ENCODE assay signal across 8 mouse cellular contexts in the genomic region with DNA sequence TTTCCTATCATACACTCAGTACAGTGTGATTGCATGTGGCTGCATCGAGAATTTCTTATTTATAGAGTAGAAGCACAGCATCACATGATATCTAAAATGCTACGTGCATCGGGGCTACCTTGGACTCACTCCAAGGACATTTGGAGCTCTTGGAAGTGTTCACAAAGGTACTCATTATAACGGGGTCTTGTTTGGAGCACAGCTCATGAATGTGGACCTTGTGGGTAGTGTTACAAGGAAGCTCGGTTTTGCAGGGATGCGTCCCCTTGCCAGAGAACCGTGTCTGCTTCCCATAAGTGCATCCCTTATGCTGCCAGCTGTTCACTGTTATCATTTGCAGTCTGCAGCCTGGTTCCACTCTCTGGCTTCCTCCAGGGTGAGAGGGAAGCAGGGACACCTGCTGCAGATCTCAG.
DNase-seq lines count a peak whose midpoint lies in the region; ATAC-seq lines count a peak whose summit lies in the region.

No protein-coding gene starts in this region.

- H3K9ac ChIP-seq in kidney, embryonic 16.5 days (replicated peaks; ENCODE audit: low read length) = no peak overlapping the region
- H3K9ac ChIP-seq in intestine, embryonic 15.5 days = no peak overlapping the region
- no peak overlapping the region for H3K9ac ChIP-seq in lung, embryonic 16.5 days (ENCODE audit: low read length)

- 28% methylated on average over 7 of the region's 7 CpGs for WGBS in kidney, embryonic 16.5 days
- WGBS in intestine, embryonic 15.5 days = 28% methylated on average over 7 of the region's 7 CpGs
- 26% methylated on average over 7 of the region's 7 CpGs for WGBS in lung, embryonic 16.5 days

- H3K27ac ChIP-seq in kidney, embryonic 16.5 days (ENCODE audit: low read length) = no peak overlapping the region; the same call in 1 of the 2 replicates
- peak overlapping the region; percentile 48; the same call in 1 of the 2 replicates for H3K27ac ChIP-seq in intestine, embryonic 15.5 days
- H3K27ac ChIP-seq in lung, embryonic 16.5 days (ENCODE audit: low read length) = no peak overlapping the region

- 0 out of 2 replicates have a peak overlapping the region, but pooled peaks have one; percentile 6 for H3K4me2 ChIP-seq in kidney, embryonic 16.5 days (replicated peaks; ENCODE audit: low read depth, low read length)
- 0 out of 2 replicates have a peak overlapping the region, but pooled peaks have one; percentile 11 for H3K4me2 ChIP-seq in intestine, embryonic 15.5 days (replicated peaks)
- H3K4me2 ChIP-seq in lung, embryonic 16.5 days (ENCODE audit: low read depth, low read length) = 0 out of 2 replicates have a peak overlapping the region, but pooled peaks have one; percentile 12

- no peak overlapping the region for H3K4me3 ChIP-seq in kidney, embryonic 16.5 days (ENCODE audit: low read length)
- no peak overlapping the region for H3K4me3 ChIP-seq in intestine, embryonic 15.5 days (replicated peaks)
- H3K4me3 ChIP-seq in lung, embryonic 16.5 days (ENCODE audit: low read length) = no peak overlapping the region

- ATAC-seq in kidney, embryonic 16.5 days (ENCODE audit: low FRiP score, low TSS enrichment) = peak; percentile 73
- peak; percentile 81 for ATAC-seq in intestine, embryonic 15.5 days
- ATAC-seq in lung, embryonic 16.5 days (ENCODE audit: low read depth) = peak; percentile 81
- ATAC-seq in monocyte, adult 5-6 weeks (replicated peaks; ENCODE audit: insufficient number of reproducible peaks, low FRiP score, low TSS enrichment, poor library complexity, severe bottlenecking) = no peak

- H3K4me1 ChIP-seq in kidney, embryonic 16.5 days (ENCODE audit: insufficient read depth, low read length) = peaks cover 9% of the 10 kb centered on the region
- no peaks in the 10 kb centered on the region for H3K4me1 ChIP-seq in intestine, embryonic 15.5 days (replicated peaks)
- H3K4me1 ChIP-seq in lung, embryonic 16.5 days (replicated peaks; ENCODE audit: control insufficient read depth, insufficient read depth, low read length) = peaks cover 12% of the 10 kb centered on the region

- H3K27me3 ChIP-seq in kidney, embryonic 16.5 days (ENCODE audit: insufficient read depth, low read length) = no peaks in the 10 kb centered on the region
- H3K27me3 ChIP-seq in intestine, embryonic 15.5 days (replicated peaks) = no peaks in the 10 kb centered on the region
- H3K27me3 ChIP-seq in lung, embryonic 16.5 days (ENCODE audit: control insufficient read depth, insufficient read depth, low read depth, low read length) = no peaks in the 10 kb centered on the region

- H3K9me3 ChIP-seq in kidney, embryonic 16.5 days (ENCODE audit: low read length) = no peaks in the 10 kb centered on the region
- no peaks in the 10 kb centered on the region for H3K9me3 ChIP-seq in intestine, embryonic 15.5 days
- H3K9me3 ChIP-seq in lung, embryonic 16.5 days (ENCODE audit: control insufficient read depth, low read length) = no peaks in the 10 kb centered on the region

- no peaks in the 10 kb centered on the region for H3K36me3 ChIP-seq in kidney, embryonic 16.5 days (ENCODE audit: insufficient read depth, low read length)
- no peaks in the 10 kb centered on the region for H3K36me3 ChIP-seq in intestine, embryonic 15.5 days
- H3K36me3 ChIP-seq in lung, embryonic 16.5 days (ENCODE audit: control insufficient read depth, insufficient read depth, low read length) = no peaks in the 10 kb centered on the region

- no peak for DNase-seq in kidney, postnatal 14 days
- DNase-seq in embryo, embryonic 10.5 days (ENCODE audit: low spot score) = peak; percentile 19
- peak; percentile 74 for DNase-seq in telencephalon, adult 2 months (ENCODE audit: low read depth, low spot score)
- DNase-seq in spleen, adult 18-20 months = no peak

Comparison
In these comparisons a context has a peak if more than half of its experiments do, and no peak if none do; other contexts are left out.
1. DNase-seq: peak in embryo, embryonic 10.5 days (single experiment) and telencephalon, adult 2 months (single experiment); none in kidney, postnatal 14 days (single experiment) and spleen, adult 18-20 months (0 of 2).
2. Peak in every context shown above with its lines, with median percentiles within 50 percentile points of each other: H3K4me2 ChIP-seq.